Mouse (Mus musculus): ENCODE data around the gene Gm10338.
"Not testable (repeated sequence)": the region's sequence is repeated elsewhere in the genome, so short reads cannot be mapped to it uniquely, and the experiment has no call there.

The Gm10338 gene

GRCm38 (mm10) chr14:7595492-7595891 is at the start of gene Gm10338:
TSS of gene Gm10338 (minus strand) at chr14:7595592.
- not testable (repeated sequence) for TF ChIP-seq GATA4 (IDR thresholded peaks at IDR 0.05; ENCODE audit: insufficient replicate concordance, low read length)

GRCm38 (mm10) chr14:7643872-7644271 is 48.5 kb upstream of the Gm10338 start, which contains the start of gene Gm10128:
TSS of gene Gm10128 (minus strand) at chr14:7643972.
- not testable (repeated sequence) for TF ChIP-seq GATA4 (IDR thresholded peaks at IDR 0.05; ENCODE audit: insufficient replicate concordance, low read length)

- not testable (repeated sequence) for TF ChIP-seq GATA4 (IDR thresholded peaks at IDR 0.05; ENCODE audit: insufficient replicate concordance, low read length)
Measured at GRCm38 (mm10) chr14:7568382-7568781, 27.0 kb downstream of the Gm10338 start, which contains the start of gene Gm3558. TSS of gene Gm3558 (minus strand) at chr14:7568566.

Measured in liver, adult (tissue).